ENCODE assay signal across 30 mouse cellular contexts in genomic region chr10:116296439-116296838, GRCm38 (mm10). TPM values are rescaled to one million over a fixed set of nuclear protein-coding genes. Genes with fewer than 3 reads are reported as not detected.
DNase-seq lines count a peak whose midpoint lies in the region; ATAC-seq and TF ChIP-seq lines count a peak whose summit lies in the region.
"Had no signal": no experiment of that assay in that cellular context is flagged by ENCODE, and none has a peak within 500 bp of the region (broad histone marks: within the 10 kb centered on the region; RNA-seq: fewer than 3 reads in every experiment).

No protein-coding gene starts in this region.

- no peaks in the 10 kb centered on the region for H3K36me3 ChIP-seq in forebrain, embryonic 10.5 days (replicated peaks)
- no peaks in the 10 kb centered on the region for H3K36me3 ChIP-seq in forebrain, postnatal 0 days (ENCODE audit: insufficient read depth)
- no peaks in the 10 kb centered on the region for H3K36me3 ChIP-seq in intestine, embryonic 14.5 days (ENCODE audit: control insufficient read depth, insufficient read depth, low read length)
- no peaks in the 10 kb centered on the region for H3K36me3 ChIP-seq in intestine, embryonic 15.5 days
- H3K36me3 ChIP-seq: heart, embryonic 10.5 days; heart, embryonic 13.5 days; hindbrain, embryonic 13.5 days had no signal

- H3K4me1 ChIP-seq in forebrain, embryonic 10.5 days = peaks cover 12% of the 10 kb centered on the region
- H3K4me1 ChIP-seq in forebrain, postnatal 0 days (ENCODE audit: insufficient read depth) = no peaks in the 10 kb centered on the region
- H3K4me1 ChIP-seq in intestine, embryonic 14.5 days (replicated peaks; ENCODE audit: control insufficient read depth, insufficient read depth, low read length) = peaks cover 4% of the 10 kb centered on the region; the same call in 1 of the 2 replicates
- H3K4me1 ChIP-seq in intestine, embryonic 15.5 days (replicated peaks) = peaks cover 13% of the 10 kb centered on the region; the same call in 1 of the 2 replicates

- peaks cover 26% of the 10 kb centered on the region for H3K27me3 ChIP-seq in forebrain, embryonic 10.5 days (ENCODE audit: poor library complexity, severe bottlenecking)
- H3K27me3 ChIP-seq in forebrain, postnatal 0 days (ENCODE audit: insufficient read depth, low read length) = peaks cover 9% of the 10 kb centered on the region
- H3K27me3 ChIP-seq in intestine, embryonic 14.5 days (replicated peaks; ENCODE audit: control insufficient read depth, insufficient read depth, low read length) = peaks cover 9% of the 10 kb centered on the region
- H3K27me3 ChIP-seq in intestine, embryonic 15.5 days (replicated peaks) = 0 out of 2 replicates have a peak, but pooled peaks cover 5% of the 10 kb centered on the region
- H3K27me3 ChIP-seq: Patski had no signal

- H3K9ac ChIP-seq in forebrain, postnatal 0 days = no peak overlapping the region
- H3K9ac ChIP-seq in intestine, embryonic 14.5 days (ENCODE audit: low read length) = no peak overlapping the region
- H3K9ac ChIP-seq in intestine, embryonic 15.5 days = no peak overlapping the region
- H3K9ac ChIP-seq: forebrain, embryonic 13.5 days; heart, embryonic 13.5 days; hindbrain, embryonic 13.5 days had no signal

- H3K9me3 ChIP-seq in forebrain, embryonic 10.5 days = no peaks in the 10 kb centered on the region
- no peaks in the 10 kb centered on the region for H3K9me3 ChIP-seq in forebrain, postnatal 0 days (ENCODE audit: low read length)
- H3K9me3 ChIP-seq in intestine, embryonic 14.5 days (ENCODE audit: control insufficient read depth, low read length) = no peaks in the 10 kb centered on the region
- H3K9me3 ChIP-seq in intestine, embryonic 15.5 days = no peaks in the 10 kb centered on the region
- H3K9me3 ChIP-seq: forebrain, embryonic 13.5 days; heart, embryonic 10.5 days; heart, embryonic 13.5 days; hindbrain, embryonic 13.5 days had no signal

- H3K4me3 ChIP-seq in forebrain, embryonic 10.5 days = no peak overlapping the region
- H3K4me3 ChIP-seq in forebrain, postnatal 0 days (ENCODE audit: low read depth, low read length) = no peak overlapping the region
- no peak overlapping the region for H3K4me3 ChIP-seq in intestine, embryonic 14.5 days (ENCODE audit: low read depth, low read length)
- H3K4me3 ChIP-seq in intestine, embryonic 15.5 days (replicated peaks) = no peak overlapping the region
- H3K4me3 ChIP-seq: forebrain, embryonic 13.5 days; gastrocnemius, adult 2 months; heart, adult 2 months; heart, embryonic 10.5 days; heart, embryonic 13.5 days; hindbrain, embryonic 13.5 days had no signal

- TF ChIP-seq CTCF in forebrain, postnatal 0 days (IDR thresholded peaks at IDR 0.05; ENCODE audit: low read depth) = no peak

- 85% methylated on average over 4 of the region's 4 CpGs for WGBS in forebrain, embryonic 10.5 days
- WGBS in forebrain, postnatal 0 days = 87% methylated on average over 4 of the region's 4 CpGs
- WGBS in intestine, embryonic 14.5 days = 92% methylated on average over 4 of the region's 4 CpGs
- WGBS in intestine, embryonic 15.5 days = 83% methylated on average over 4 of the region's 4 CpGs

- peak; percentile 11 for DNase-seq in forebrain, embryonic 10.5 days (ENCODE audit: extremely low spot score, low spot score)
- no peak for DNase-seq in forebrain, postnatal 0 days
- DNase-seq in intestine, embryonic 14.5 days (ENCODE audit: low spot score) = peak; percentile 42
- peak; percentile 69 for DNase-seq in 3T3-L1 (ENCODE audit: low read depth, low spot score)
- DNase-seq in NIH3T3 (ENCODE audit: low read depth) = peak; percentile 40
- DNase-seq in embryo, embryonic 11 days = no peak
- no peak for DNase-seq in gastrocnemius, postnatal 4 days (ENCODE audit: low spot score in 2 of 2)
- DNase-seq: adrenal gland, postnatal 14 days; B cell, adult 2 months; cerebellum, adult 11 months; cerebellum, postnatal 10 days; cerebellum, postnatal 36 days; gastrocnemius, adult 2 months; gastrocnemius, postnatal 14 days; heart, adult 2 months; heart, postnatal 14 days; kidney, adult 11 months; kidney, adult 8-10 months had no signal

- H3K27ac ChIP-seq in forebrain, embryonic 10.5 days = no peak overlapping the region
- no peak overlapping the region for H3K27ac ChIP-seq in forebrain, postnatal 0 days (ENCODE audit: low read depth, low read length)
- H3K27ac ChIP-seq in intestine, embryonic 14.5 days (ENCODE audit: low read depth) = no peak overlapping the region
- no peak overlapping the region for H3K27ac ChIP-seq in intestine, embryonic 15.5 days
- H3K27ac ChIP-seq: forebrain, embryonic 13.5 days; gastrocnemius, adult 2 months; heart, adult 2 months; heart, embryonic 10.5 days; heart, embryonic 13.5 days; hindbrain, embryonic 13.5 days had no signal

- H3K4me2 ChIP-seq in forebrain, postnatal 0 days (ENCODE audit: low read depth) = no peak overlapping the region
- no peak overlapping the region for H3K4me2 ChIP-seq in intestine, embryonic 14.5 days (ENCODE audit: low read length)
- H3K4me2 ChIP-seq in intestine, embryonic 15.5 days (replicated peaks) = no peak overlapping the region
- H3K4me2 ChIP-seq: forebrain, embryonic 13.5 days; heart, embryonic 13.5 days; hindbrain, embryonic 13.5 days had no signal

- ATAC-seq in forebrain, postnatal 0 days = no peak
- ATAC-seq in intestine, embryonic 14.5 days (replicated peaks; ENCODE audit: low FRiP score, low TSS enrichment, low read depth) = no peak
- ATAC-seq in intestine, embryonic 15.5 days = no peak
- ATAC-seq: CD4-positive, CD25-positive, alpha-beta regulatory T cell, adult 4 months; forebrain, embryonic 13.5 days; forebrain, embryonic 16.5 days; hindbrain, embryonic 16.5 days; inflammation-experienced regulatory T-cells, adult 6 months; Patski had no signal

RNA-seq across cellular contexts. Expression of gene Ptprb, which starts 21.1 kb away (rescaled TPM):
- polyA plus RNA-seq in forebrain, embryonic 10.5 days (2016; fragmentation: Nextera tagmentation; extraction: Ambion mirVana) = 1.7 and 2.1 TPM in 2 replicates
- 6.3 and 9.8 TPM in 2 replicates for total RNA-seq in forebrain, postnatal 0 days (2014; rRNA removed)
- polyA plus RNA-seq in forebrain, postnatal 0 days (2015; fragmentation: Nextera tagmentation; extraction: Ambion mirVana) = 1.4 and 2.3 TPM in 2 replicates
- polyA plus RNA-seq in intestine, embryonic 14.5 days (2014; fragmentation: Nextera tagmentation; extraction: Ambion mirVana) = 5.5 and 5.8 TPM in 2 replicates
- polyA plus RNA-seq in intestine, embryonic 15.5 days (2015; fragmentation: Nextera tagmentation; extraction: Ambion mirVana) = 4.6 and 4.7 TPM in 2 replicates
- 10 to 100 TPM; 30.6 to 33.2 TPM for total RNA-seq in gastrocnemius, postnatal 4 days (2021)
- total RNA-seq: hematopoietic stem cell, adult 5-6 weeks; MEL had no signal
- polyA plus RNA-seq: CD4-positive, CD25-positive, alpha-beta regulatory T cell, adult 4 months had no signal

Comparison
In these comparisons a context has a peak if more than half of its experiments do, and no peak if none do; other contexts are left out.
1. DNase-seq: peak in forebrain, embryonic 10.5 days (single experiment), intestine, embryonic 14.5 days (single experiment), 3T3-L1 (single experiment) and NIH3T3 (single experiment); none in forebrain, postnatal 0 days (single experiment), embryo, embryonic 11 days (single experiment) and gastrocnemius, postnatal 4 days (0 of 2).